Mouse (Mus musculus) limb, embryonic 12.5 days (tissue): Measurements from ENCODE around the gene Fgfrl1. TPM values are rescaled to one million over a fixed set of nuclear protein-coding genes. Genes with fewer than 3 reads are reported as not detected.

Source experiments
- ATAC-seq: fragments of 200-750 bp; cut with Nextera tagmentation; 2 replicates; pipeline ENCODE4 v1.8.0; 2017; ENCODE audit warnings: low read depth, moderate TSS enrichment; ENCODE audit not compliant: insufficient number of reproducible peaks, insufficient read depth, low FRiP score, low TSS enrichment
- H3K27ac ChIP-seq: fragments of 300-500 bp; sonication (generic); 2 replicates; pipeline ENCODE4 v1.5.1; 2016; ENCODE audit warnings: mild to moderate bottlenecking, moderate library complexity
- H3K27me3 ChIP-seq: fragments of 300-500 bp; sonication (generic); 2 replicates; pipeline ENCODE4 v1.6.1; 2016; ENCODE audit warnings: mild to moderate bottlenecking, moderate library complexity
- H3K36me3 ChIP-seq: fragments of 300-500 bp; sonication (generic); 2 replicates; pipeline ENCODE4 v1.6.1; 2016; ENCODE audit warnings: mild to moderate bottlenecking, moderate library complexity
- H3K4me1 ChIP-seq: fragments of 300-500 bp; sonication (generic); replicated peaks from 2 replicates; pipeline ENCODE4 v1.6.1; 2016
- H3K4me2 ChIP-seq: fragments of 300-500 bp; sonication (generic); 2 replicates; pipeline ENCODE4 v1.6.1; 2016; ENCODE audit warnings: mild to moderate bottlenecking, moderate library complexity
- H3K4me3 ChIP-seq: fragments of 300-500 bp; sonication (generic); replicated peaks from 2 replicates; pipeline ENCODE4 v1.5.1; 2016; ENCODE audit warnings: mild to moderate bottlenecking
- H3K9ac ChIP-seq: fragments of 300-500 bp; sonication (generic); replicated peaks from 2 replicates; pipeline ENCODE4 v1.6.1; 2016; ENCODE audit warnings: mild to moderate bottlenecking, moderate library complexity
- H3K9me3 ChIP-seq: fragments of 300-500 bp; sonication (generic); 2 replicates; pipeline ENCODE4 v1.6.1; 2016; ENCODE audit warnings: mild to moderate bottlenecking, moderate library complexity
- WGBS: fragments of 180-500 bp; shearing (Covaris S2); methylation state at CpG from one replicate; pipeline ENCODE4 v1.1.7; 2016; 5-methylcytosine and 5-hydroxymethylcytosine counted together
- polyA plus RNA-seq: library from polyadenylated mRNA; unstranded; fragments of >200 nt; fragmentation: Nextera tagmentation; extraction: Ambion mirVana; gene quantifications from 2 replicates; pipeline ENCODE4 v1.2.1, GENCODE M21; 2016

Gene Fgfrl1
- polyA plus RNA-seq, 1 experiment from 2014 or later: 55.2 TPM

GRCm38 (mm10) chr5:108701341-108702021 is 9.3 kb downstream of the Fgfrl1 start:
- peaks cover 71% of the 10 kb centered on the region for H3K4me1 ChIP-seq
- H3K36me3 ChIP-seq: peaks cover 66% of the 10 kb centered on the region
- 82% methylated on average over 10 of the region's 10 CpGs for WGBS
- H3K27me3 ChIP-seq: no peaks in the 10 kb centered on the region
- no peaks in the 10 kb centered on the region for H3K9me3 ChIP-seq
- H3K27ac ChIP-seq: peak overlapping the region; percentile 94
- no peak overlapping the region for H3K4me3 ChIP-seq
- no peak for ATAC-seq
- H3K4me2 ChIP-seq: 0 out of 2 replicates have a peak overlapping the region, but pooled peaks have one; percentile 42
- no peak overlapping the region for H3K9ac ChIP-seq

GRCm38 (mm10) chr5:108703754-108704626 is 11.8 kb downstream of the Fgfrl1 start:
- Histone ChIP-seq H3K27ac (no peak overlapping the region), H3K4me1 (peaks cover 46% of the 10 kb centered on the region), H3K27me3 (no peaks in the 10 kb centered on the region), H3K9me3 (no peaks in the 10 kb centered on the region), H3K9ac (no peak overlapping the region), H3K4me3 (no peak overlapping the region), H3K4me2 (no peak overlapping the region), H3K36me3 (peaks cover 83% of the 10 kb centered on the region)
- no peak for ATAC-seq
- 71% methylated on average over 12 of the region's 12 CpGs for WGBS

GRCm38 (mm10) chr5:108707758-108708157 is 15.6 kb downstream of the Fgfrl1 start:
- no peak overlapping the region for H3K4me3 ChIP-seq
- no peaks in the 10 kb centered on the region for H3K9me3 ChIP-seq
- 86% methylated on average over 2 of the region's 2 CpGs for WGBS
- H3K36me3 ChIP-seq: peaks cover 66% of the 10 kb centered on the region
- H3K27ac ChIP-seq: no peak overlapping the region
- H3K4me2 ChIP-seq: no peak overlapping the region
- no peak for ATAC-seq
- no peak overlapping the region for H3K9ac ChIP-seq
- no peaks in the 10 kb centered on the region for H3K27me3 ChIP-seq
- H3K4me1 ChIP-seq: peaks cover 12% of the 10 kb centered on the region

GRCm38 (mm10) chr5:108708419-108708818 is 16.2 kb downstream of the Fgfrl1 start:
- no peak for ATAC-seq
- Histone ChIP-seq H3K9me3 (no peaks in the 10 kb centered on the region), H3K27ac (no peak overlapping the region), H3K4me2 (no peak overlapping the region), H3K9ac (no peak overlapping the region), H3K36me3 (peaks cover 59% of the 10 kb centered on the region), H3K4me1 (peaks cover 7% of the 10 kb centered on the region), H3K27me3 (no peaks in the 10 kb centered on the region), H3K4me3 (no peak overlapping the region)
- 93% methylated on average over 1 of the region's 1 CpGs for WGBS

GRCm38 (mm10) chr5:108708981-108709731 is 17.0 kb downstream of the Fgfrl1 start:
- WGBS: 40% methylated on average over 6 of the region's 6 CpGs
- no peak overlapping the region for H3K4me3 ChIP-seq

GRCm38 (mm10) chr5:108711968-108712367 is 19.8 kb downstream of the Fgfrl1 start:
- Histone ChIP-seq H3K4me3 (no peak overlapping the region), H3K27ac (no peak overlapping the region), H3K4me1 (peaks cover 12% of the 10 kb centered on the region), H3K27me3 (no peaks in the 10 kb centered on the region), H3K4me2 (no peak overlapping the region), H3K9ac (no peak overlapping the region), H3K36me3 (peaks cover 24% of the 10 kb centered on the region), H3K9me3 (no peaks in the 10 kb centered on the region)
- no peak for ATAC-seq
- WGBS: 75% methylated on average over 6 of the region's 6 CpGs

More at GRCm38 (mm10) chr5:108708981-108709731, 17.0 kb downstream of the Fgfrl1 start:
- H3K36me3 ChIP-seq: peaks cover 52% of the 10 kb centered on the region
- no peak overlapping the region for H3K4me2 ChIP-seq
- ATAC-seq: no peak
- H3K9me3 ChIP-seq: no peaks in the 10 kb centered on the region
- H3K9ac ChIP-seq: no peak overlapping the region
- peaks cover 7% of the 10 kb centered on the region for H3K4me1 ChIP-seq
- H3K27me3 ChIP-seq: no peaks in the 10 kb centered on the region
- no peak overlapping the region for H3K27ac ChIP-seq

- no peaks in the 10 kb centered on the region for H3K9me3 ChIP-seq
- H3K36me3 ChIP-seq: peaks cover 13% of the 10 kb centered on the region
- H3K4me2 ChIP-seq: no peak overlapping the region
- H3K9ac ChIP-seq: no peak overlapping the region
- no peak overlapping the region for H3K4me3 ChIP-seq
- WGBS: 90% methylated on average over 2 of the region's 2 CpGs
- no peaks in the 10 kb centered on the region for H3K27me3 ChIP-seq
- peak overlapping the region; percentile 85; the same call in 1 of the 2 replicates for H3K27ac ChIP-seq
- ATAC-seq: no peak
- peaks cover 19% of the 10 kb centered on the region for H3K4me1 ChIP-seq
Observed at GRCm38 (mm10) chr5:108713096-108713495, 20.9 kb downstream of the Fgfrl1 start.

- no peaks in the 10 kb centered on the region for H3K9me3 ChIP-seq
- H3K27ac ChIP-seq: peak overlapping the region; percentile 85
- H3K4me3 ChIP-seq: no peak overlapping the region
- H3K4me2 ChIP-seq: no peak overlapping the region
- no peak for ATAC-seq
- H3K4me1 ChIP-seq: peaks cover 25% of the 10 kb centered on the region
- no peaks in the 10 kb centered on the region for H3K27me3 ChIP-seq
- H3K36me3 ChIP-seq: peaks cover 7% of the 10 kb centered on the region
- no peak overlapping the region for H3K9ac ChIP-seq
Observed at GRCm38 (mm10) chr5:108713691-108714090, 21.5 kb downstream of the Fgfrl1 start.

- 63% methylated on average over 6 of the region's 6 CpGs for WGBS
- peak; percentile 57; the same call in 1 of the 2 replicates for ATAC-seq
- H3K4me1 ChIP-seq: peaks cover 26% of the 10 kb centered on the region
- H3K27ac ChIP-seq: peak overlapping the region; percentile 85
- 0 out of 2 replicates have a peak, but pooled peaks cover 2% of the 10 kb centered on the region for H3K36me3 ChIP-seq
- H3K9ac ChIP-seq: 0 out of 2 replicates have a peak overlapping the region, but pooled peaks have one; percentile 18
- H3K27me3 ChIP-seq: no peaks in the 10 kb centered on the region
- H3K4me3 ChIP-seq: no peak overlapping the region
- no peaks in the 10 kb centered on the region for H3K9me3 ChIP-seq
- no peak overlapping the region for H3K4me2 ChIP-seq
Observed at GRCm38 (mm10) chr5:108714149-108714548, 22.0 kb downstream of the Fgfrl1 start.

- no peaks in the 10 kb centered on the region for H3K27me3 ChIP-seq
- H3K4me1 ChIP-seq: peaks cover 28% of the 10 kb centered on the region
- no peaks in the 10 kb centered on the region for H3K9me3 ChIP-seq
- H3K9ac ChIP-seq: no peak overlapping the region
- ATAC-seq: no peak
- 100% methylated on average over 1 of the region's 1 CpGs for WGBS
- no peaks in the 10 kb centered on the region for H3K36me3 ChIP-seq
- H3K4me2 ChIP-seq: no peak overlapping the region
- H3K27ac ChIP-seq: no peak overlapping the region
- H3K4me3 ChIP-seq: no peak overlapping the region
Observed at GRCm38 (mm10) chr5:108715974-108716373, 23.8 kb downstream of the Fgfrl1 start.

GRCm38 (mm10) chr5:108718051-108718450 is 25.9 kb downstream of the Fgfrl1 start:
- ATAC-seq: no peak
- no peak overlapping the region for H3K4me2 ChIP-seq
- peaks cover 28% of the 10 kb centered on the region for H3K4me1 ChIP-seq
- no peaks in the 10 kb centered on the region for H3K36me3 ChIP-seq
- no peaks in the 10 kb centered on the region for H3K27me3 ChIP-seq
- 37% methylated on average over 4 of the region's 4 CpGs for WGBS
- H3K9ac ChIP-seq: no peak overlapping the region
- H3K27ac ChIP-seq: peak overlapping the region; percentile 66; the same call in 1 of the 2 replicates
- H3K4me3 ChIP-seq: no peak overlapping the region
- H3K9me3 ChIP-seq: no peaks in the 10 kb centered on the region
